Mouse (Mus musculus): Measurements from ENCODE around the gene Zdhhc15. TPM values are rescaled to one million over a fixed set of nuclear protein-coding genes. Genes with fewer than 3 reads are reported as not detected.

The Zdhhc15 gene
- polyA plus RNA-seq, 1 experiment from 2014 or later, result 4.2 TPM

- ATAC-seq, result no peak
- H3K27me3 ChIP-seq (ENCODE audit: control insufficient read depth, insufficient read depth, low read depth, low read length), result no peaks in the 10 kb centered on the region; the same call in 1 of the 2 replicates
- no peak overlapping the region for H3K9ac ChIP-seq (ENCODE audit: low read depth, low read length)
- H3K4me3 ChIP-seq (ENCODE audit: low read depth, low read length), result no peak overlapping the region
- no peaks in the 10 kb centered on the region for H3K4me1 ChIP-seq (ENCODE audit: control insufficient read depth, insufficient read depth, low read length)
- no peak overlapping the region for H3K27ac ChIP-seq (ENCODE audit: low read length)
- H3K36me3 ChIP-seq (ENCODE audit: control insufficient read depth, insufficient read depth, low read length), result no peaks in the 10 kb centered on the region
- H3K4me2 ChIP-seq (ENCODE audit: low read length), result no peak overlapping the region
- WGBS, result 90% methylated on average over 3 of the region's 3 CpGs
- no peaks in the 10 kb centered on the region for H3K9me3 ChIP-seq (replicated peaks; ENCODE audit: control insufficient read depth, low read length, poor library complexity, severe bottlenecking)
Measured at GRCm38 (mm10) chrX:104567497-104567896, 103.4 kb downstream of the Zdhhc15 start.

GRCm38 (mm10) chrX:104545283-104545682 is 125.6 kb downstream of the Zdhhc15 start:
- no peak overlapping the region for H3K27ac ChIP-seq (ENCODE audit: low read length)
- H3K4me3 ChIP-seq (ENCODE audit: low read depth, low read length), result no peak overlapping the region
- H3K27me3 ChIP-seq (ENCODE audit: control insufficient read depth, insufficient read depth, low read depth, low read length), result no peaks in the 10 kb centered on the region
- ATAC-seq, result no peak
- no peaks in the 10 kb centered on the region for H3K36me3 ChIP-seq (ENCODE audit: control insufficient read depth, insufficient read depth, low read length)
- no peak overlapping the region for H3K4me2 ChIP-seq (ENCODE audit: low read length)
- no peak overlapping the region for H3K9ac ChIP-seq (ENCODE audit: low read depth, low read length)
- H3K9me3 ChIP-seq (replicated peaks; ENCODE audit: control insufficient read depth, low read length, poor library complexity, severe bottlenecking), result no peaks in the 10 kb centered on the region
- WGBS, result 97% methylated on average over 1 of the region's 1 CpGs
- H3K4me1 ChIP-seq (ENCODE audit: control insufficient read depth, insufficient read depth, low read length), result no peaks in the 10 kb centered on the region

GRCm38 (mm10) chrX:104543919-104544595 is 126.8 kb downstream of the Zdhhc15 start:
- no peak overlapping the region for H3K4me3 ChIP-seq (ENCODE audit: low read depth, low read length)
- H3K36me3 ChIP-seq (ENCODE audit: control insufficient read depth, insufficient read depth, low read length), result no peaks in the 10 kb centered on the region
- no peak overlapping the region for H3K9ac ChIP-seq (ENCODE audit: low read depth, low read length)
- WGBS, result 84% methylated on average over 4 of the region's 4 CpGs
- H3K27ac ChIP-seq (ENCODE audit: low read length), result no peak overlapping the region
- no peaks in the 10 kb centered on the region for H3K4me1 ChIP-seq (ENCODE audit: control insufficient read depth, insufficient read depth, low read length)
- no peak for ATAC-seq
- no peak overlapping the region for H3K4me2 ChIP-seq (ENCODE audit: low read length)
- H3K9me3 ChIP-seq (replicated peaks; ENCODE audit: control insufficient read depth, low read length, poor library complexity, severe bottlenecking), result no peaks in the 10 kb centered on the region
- H3K27me3 ChIP-seq (ENCODE audit: control insufficient read depth, insufficient read depth, low read depth, low read length), result no peaks in the 10 kb centered on the region

GRCm38 (mm10) chrX:104542635-104543034 is 128.2 kb downstream of the Zdhhc15 start:
- Histone ChIP-seq H3K27me3 (ENCODE audit: control insufficient read depth, insufficient read depth, low read depth, low read length) (no peaks in the 10 kb centered on the region), H3K36me3 (ENCODE audit: control insufficient read depth, insufficient read depth, low read length) (no peaks in the 10 kb centered on the region), H3K9me3 (replicated peaks; ENCODE audit: control insufficient read depth, low read length, poor library complexity, severe bottlenecking) (no peaks in the 10 kb centered on the region), H3K4me1 (ENCODE audit: control insufficient read depth, insufficient read depth, low read length) (no peaks in the 10 kb centered on the region), H3K9ac (ENCODE audit: low read depth, low read length) (no peak overlapping the region), H3K27ac (ENCODE audit: low read length) (no peak overlapping the region), H3K4me2 (ENCODE audit: low read length) (no peak overlapping the region), H3K4me3 (ENCODE audit: low read depth, low read length) (no peak overlapping the region)
- 95% methylated on average over 4 of the region's 4 CpGs for WGBS
- no peak for ATAC-seq

- H3K27me3 ChIP-seq (ENCODE audit: control insufficient read depth, insufficient read depth, low read depth, low read length), result peaks cover 4% of the 10 kb centered on the region
- no peaks in the 10 kb centered on the region for H3K4me1 ChIP-seq (ENCODE audit: control insufficient read depth, insufficient read depth, low read length)
- H3K4me3 ChIP-seq (ENCODE audit: low read depth, low read length), result no peak overlapping the region
- no peak overlapping the region for H3K27ac ChIP-seq (ENCODE audit: low read length)
- no peak overlapping the region for H3K4me2 ChIP-seq (ENCODE audit: low read length)
- H3K9me3 ChIP-seq (replicated peaks; ENCODE audit: control insufficient read depth, low read length, poor library complexity, severe bottlenecking), result no peaks in the 10 kb centered on the region
- no peak for ATAC-seq
- 71% methylated on average over 5 of the region's 5 CpGs for WGBS
- H3K36me3 ChIP-seq (ENCODE audit: control insufficient read depth, insufficient read depth, low read length), result no peaks in the 10 kb centered on the region
- H3K9ac ChIP-seq (ENCODE audit: low read depth, low read length), result no peak overlapping the region
Measured at GRCm38 (mm10) chrX:104501765-104502164, 169.1 kb downstream of the Zdhhc15 start.

- Histone ChIP-seq H3K4me2 (ENCODE audit: low read length) (no peak overlapping the region), H3K27me3 (ENCODE audit: control insufficient read depth, insufficient read depth, low read depth, low read length) (peaks cover 6% of the 10 kb centered on the region), H3K36me3 (ENCODE audit: control insufficient read depth, insufficient read depth, low read length) (no peaks in the 10 kb centered on the region), H3K4me1 (ENCODE audit: control insufficient read depth, insufficient read depth, low read length) (no peaks in the 10 kb centered on the region; the same call in 1 of the 2 replicates), H3K9me3 (replicated peaks; ENCODE audit: control insufficient read depth, low read length, poor library complexity, severe bottlenecking) (no peaks in the 10 kb centered on the region), H3K9ac (ENCODE audit: low read depth, low read length) (no peak overlapping the region), H3K4me3 (ENCODE audit: low read depth, low read length) (no peak overlapping the region), H3K27ac (ENCODE audit: low read length) (no peak overlapping the region)
- no peak for ATAC-seq
- WGBS, result 64% methylated on average over 4 of the region's 4 CpGs
Measured at GRCm38 (mm10) chrX:104489626-104490355, 181.1 kb downstream of the Zdhhc15 start.

- H3K27ac ChIP-seq (ENCODE audit: low read length), result no peak overlapping the region
- H3K27me3 ChIP-seq (ENCODE audit: control insufficient read depth, insufficient read depth, low read depth, low read length), result peaks cover 6% of the 10 kb centered on the region
- H3K9me3 ChIP-seq (replicated peaks; ENCODE audit: control insufficient read depth, low read length, poor library complexity, severe bottlenecking), result no peaks in the 10 kb centered on the region
- H3K4me2 ChIP-seq (ENCODE audit: low read length), result no peak overlapping the region
- no peak for ATAC-seq
- H3K4me1 ChIP-seq (ENCODE audit: control insufficient read depth, insufficient read depth, low read length), result peaks cover 5% of the 10 kb centered on the region; the same call in 1 of the 2 replicates
- no peak overlapping the region for H3K9ac ChIP-seq (ENCODE audit: low read depth, low read length)
- H3K36me3 ChIP-seq (ENCODE audit: control insufficient read depth, insufficient read depth, low read length), result no peaks in the 10 kb centered on the region
- 80% methylated on average over 4 of the region's 4 CpGs for WGBS
- H3K4me3 ChIP-seq (ENCODE audit: low read depth, low read length), result no peak overlapping the region
Measured at GRCm38 (mm10) chrX:104488870-104489467, 181.9 kb downstream of the Zdhhc15 start.

- Histone ChIP-seq H3K36me3 (ENCODE audit: control insufficient read depth, insufficient read depth, low read length) (no peaks in the 10 kb centered on the region), H3K4me1 (ENCODE audit: control insufficient read depth, insufficient read depth, low read length) (peaks cover 5% of the 10 kb centered on the region; the same call in 1 of the 2 replicates), H3K9me3 (replicated peaks; ENCODE audit: control insufficient read depth, low read length, poor library complexity, severe bottlenecking) (no peaks in the 10 kb centered on the region), H3K9ac (ENCODE audit: low read depth, low read length) (no peak overlapping the region), H3K4me2 (ENCODE audit: low read length) (no peak overlapping the region), H3K4me3 (ENCODE audit: low read depth, low read length) (no peak overlapping the region), H3K27me3 (ENCODE audit: control insufficient read depth, insufficient read depth, low read depth, low read length) (peaks cover 6% of the 10 kb centered on the region), H3K27ac (ENCODE audit: low read length) (no peak overlapping the region)
- ATAC-seq, result no peak
- WGBS, result 76% methylated on average over 3 of the region's 3 CpGs
Measured at GRCm38 (mm10) chrX:104488036-104488435, 182.8 kb downstream of the Zdhhc15 start.
